Comparison of ENCODE assay signal across 22 mouse cellular contexts in the genomic region with DNA sequence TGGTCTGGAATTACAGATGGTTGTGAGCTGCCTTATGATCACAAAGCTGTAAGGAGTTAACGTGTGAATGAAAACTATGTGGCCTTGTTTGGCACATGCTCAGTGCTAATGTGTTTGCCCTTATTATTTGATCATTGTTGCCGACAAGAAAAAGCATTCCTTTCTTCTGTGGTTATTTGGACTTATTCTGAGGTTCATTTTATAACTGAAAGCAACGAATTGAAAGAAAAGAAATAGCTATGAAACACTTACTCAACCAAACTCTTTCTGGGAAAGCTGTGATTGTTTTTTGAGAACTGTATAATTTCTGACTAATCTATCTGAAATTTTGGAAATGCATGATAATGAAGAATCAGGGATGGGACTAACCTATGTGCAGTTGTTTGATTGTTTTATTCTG. TPM values are rescaled to one million over a fixed set of nuclear protein-coding genes. Genes with fewer than 3 reads are reported as not detected.
"Had no signal": no experiment of that assay in that cellular context is flagged by ENCODE, and none has a peak within 500 bp of the region (broad histone marks: within the 10 kb centered on the region; RNA-seq: fewer than 3 reads in every experiment).

No protein-coding gene starts in this region.

- ATAC-seq: liver, postnatal 0 days; lung, postnatal 0 days; midbrain, embryonic 13.5 days; midbrain, embryonic 15.5 days had no signal

- DNase-seq: liver, postnatal 0 days; lung, adult 2 months; lung, postnatal 14 days; lung, postnatal 36 days; right cerebral cortex, postnatal 14 days; thymus, adult 2 months; thymus, postnatal 25 days; thymus, postnatal 4 days had no signal

- H3K9me3 ChIP-seq: lung, embryonic 15.5 days; megakaryocyte, embryonic 14.5 days; midbrain, embryonic 13.5 days; midbrain, embryonic 15.5 days; neural tube, embryonic 12.5 days; stomach, embryonic 15.5 days had no signal

- H3K4me3 ChIP-seq: lung, embryonic 15.5 days; megakaryocyte, embryonic 14.5 days; midbrain, embryonic 13.5 days; midbrain, embryonic 15.5 days; neural tube, embryonic 12.5 days; stomach, embryonic 15.5 days had no signal

- H3K27ac ChIP-seq: lung, embryonic 15.5 days; macrophage; midbrain, embryonic 13.5 days; midbrain, embryonic 15.5 days; neural tube, embryonic 12.5 days; stomach, embryonic 15.5 days had no signal

- H3K36me3 ChIP-seq: lung, embryonic 15.5 days; midbrain, embryonic 13.5 days; midbrain, embryonic 15.5 days; neural tube, embryonic 12.5 days; stomach, embryonic 15.5 days had no signal

- H3K9ac ChIP-seq: liver, postnatal 0 days; lung, embryonic 15.5 days; midbrain, embryonic 13.5 days; midbrain, embryonic 15.5 days; neural tube, embryonic 12.5 days; stomach, embryonic 15.5 days had no signal

- H3K27me3 ChIP-seq: lung, embryonic 15.5 days; midbrain, embryonic 13.5 days; midbrain, embryonic 15.5 days; neural tube, embryonic 12.5 days; stomach, embryonic 15.5 days had no signal

- H3K4me1 ChIP-seq: midbrain, embryonic 13.5 days; neural tube, embryonic 12.5 days had no signal

- H3K4me2 ChIP-seq: lung, embryonic 15.5 days; midbrain, embryonic 11.5 days; midbrain, embryonic 13.5 days; midbrain, embryonic 15.5 days; neural tube, embryonic 12.5 days; stomach, embryonic 15.5 days had no signal

RNA-seq across cellular contexts. Expression of gene Scgb1a1, which starts 52.7 kb away (rescaled TPM):
- total RNA-seq: megakaryocyte progenitor cell, adult 5-6 weeks; midbrain, postnatal 0 days; monocyte, adult 5-6 weeks; neutrophil, adult 5-6 weeks had no signal
- polyA plus RNA-seq: macrophage; midbrain, embryonic 11.5 days; midbrain, embryonic 13.5 days; midbrain, embryonic 15.5 days; midbrain, postnatal 0 days; neural tube, embryonic 12.5 days; neural tube, embryonic 14.5 days; stomach, embryonic 15.5 days had no signal
